Mouse (Mus musculus) embryonic fibroblast, embryonic 13.5 days (primary cell): Measurements from ENCODE around the gene Synpo2.

Experiments
- CTCF ChIP-seq: IDR thresholded peaks from 2 replicates; pipeline ENCODE4 v1.5.1; 2011; ENCODE audit warnings: mild to moderate bottlenecking, control low read depth, low read length, moderate library complexity, borderline replicate concordance; ENCODE audit not compliant: insufficient read depth
- POLR2A ChIP-seq: IDR thresholded peaks from 2 replicates; pipeline ENCODE4 v1.6.1; 2011; ENCODE audit warnings: low read depth, mild to moderate bottlenecking, control low read depth, low read length, moderate library complexity

DNA sequence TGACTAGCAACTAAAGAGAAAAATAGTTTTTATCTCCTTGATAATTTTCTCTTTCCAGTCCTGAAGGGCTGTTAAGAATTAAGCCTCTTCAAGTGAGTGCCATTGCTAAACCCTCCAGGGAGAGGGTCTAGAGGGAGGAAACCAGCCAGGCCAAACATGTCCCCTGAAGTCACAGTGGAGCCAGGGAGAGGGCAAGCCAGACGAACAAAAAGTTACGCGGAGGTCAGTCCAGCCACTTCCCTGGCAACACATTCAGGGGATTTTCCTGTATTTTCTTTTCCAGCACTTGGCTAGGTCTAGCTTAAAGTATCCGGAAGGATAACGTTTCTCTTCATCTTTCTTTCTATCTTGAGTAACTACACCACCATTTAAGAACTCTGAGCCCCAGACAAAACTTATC lies 8.4 kb upstream of the Synpo2 start:
- TF ChIP-seq POLR2A (no peak), CTCF (no peak)
